Mouse (Mus musculus) erythroblast, embryonic 14.5 days (primary cell): ENCODE measurements around the gene Lpar5.

Experiments used
- GATA1 ChIP-seq: IDR thresholded peaks from 2 replicates; pipeline ENCODE4 v1.6.1; 2012; ENCODE audit warnings: low read length, inconsistent platforms, mixed read lengths
- TAL1 ChIP-seq: IDR thresholded peaks from 3 replicates; pipeline ENCODE4 v1.6.1; 2012; ENCODE audit warnings: low read length, inconsistent platforms, mixed read lengths

DNA sequence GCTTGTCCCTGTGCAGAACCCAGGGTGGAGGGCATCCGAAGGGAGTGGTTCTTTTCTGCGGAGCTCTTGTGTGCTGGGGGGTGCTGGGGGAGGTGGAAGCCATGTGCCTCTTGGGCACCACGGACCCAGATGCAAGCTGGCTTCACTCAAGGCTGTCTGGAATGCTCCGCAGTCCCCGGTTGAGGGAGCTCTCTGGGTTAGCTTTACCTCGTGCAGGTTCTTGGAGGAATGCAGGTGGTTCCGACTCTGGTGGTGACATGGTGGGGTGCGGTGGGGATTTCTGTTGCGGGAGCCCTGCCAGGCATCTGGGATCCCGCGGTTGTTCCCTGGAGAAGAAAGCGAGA lies 29.6 kb downstream of the Lpar5 start:
- TF ChIP-seq GATA1: no peak
- TF ChIP-seq TAL1: no peak
